Mouse (Mus musculus): ENCODE measurements around the gene Lgals12.

DNA sequence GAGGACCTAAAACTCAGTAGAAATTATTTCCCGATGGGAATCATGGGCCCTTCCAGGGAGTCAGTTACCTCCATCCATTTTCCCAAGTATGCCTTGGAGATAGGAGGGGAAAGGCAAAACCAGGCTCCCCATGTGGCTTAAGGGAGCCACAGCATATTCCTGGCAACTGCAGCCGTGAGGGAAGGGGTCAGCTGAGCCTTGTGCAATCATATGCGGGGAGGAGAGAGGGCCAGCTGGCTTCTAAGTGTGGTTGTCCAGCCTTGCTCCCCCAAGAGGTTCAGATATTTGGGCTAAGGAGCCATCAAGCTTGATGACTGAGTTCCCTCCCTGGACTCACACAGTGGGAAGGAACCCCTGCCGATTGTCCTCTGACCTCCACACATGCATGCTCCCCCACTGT, 5.4 kb downstream of the Lgals12 start:
- no peak for TF ChIP-seq USF2 (IDR thresholded peaks at IDR 0.05; ENCODE audit: borderline replicate concordance in 1 of 2, insufficient read depth in 1 of 2, low read depth in 1 of 2, low read length in 2 of 2)
- no peak for TF ChIP-seq E2F4 (IDR thresholded peaks at IDR 0.05; ENCODE audit: borderline replicate concordance, low read depth, low read length)
- TF ChIP-seq POLR2A (IDR thresholded peaks at IDR 0.05; ENCODE audit: control insufficient read depth in 1 of 2, insufficient read depth in 1 of 2, low read depth in 1 of 2, low read length in 2 of 2, poor library complexity in 1 of 2), result no peak
- no peak for TF ChIP-seq EP300 (IDR thresholded peaks at IDR 0.05; ENCODE audit: low read depth in 1 of 2, low read length in 2 of 2)
- TF ChIP-seq ZNF384 (IDR thresholded peaks at IDR 0.05; ENCODE audit: low read depth, low read length), result no peak
- no peak for TF ChIP-seq USF1 (IDR thresholded peaks at IDR 0.05; ENCODE audit: low read depth, low read length)
- no peak for TF ChIP-seq GABPA (IDR thresholded peaks at IDR 0.05; ENCODE audit: low read depth, low read length)
- TF ChIP-seq HCFC1 (IDR thresholded peaks at IDR 0.05; ENCODE audit: low read depth, low read length), result no peak
- no peak for TF ChIP-seq ELF1 (IDR thresholded peaks at IDR 0.05; ENCODE audit: low read depth, low read length)

Data from MEL (cell line).